Mouse (Mus musculus) ES-E14 (cell line): ENCODE measurements around the gene Srr. TPM values are rescaled to one million over a fixed set of nuclear protein-coding genes. Genes with fewer than 3 reads are reported as not detected.

ENCODE experiments used
- DNase-seq: peaks from one replicate; pipeline ENCODE4 v3.0.0-alpha.2; 2013; ENCODE audit warnings: low read depth, low spot score
- H3K27ac ChIP-seq: 2 replicates; pipeline ENCODE4 v1.5.1; 2012; ENCODE audit warnings: low read depth, mild to moderate bottlenecking, low read length, moderate library complexity, mixed read lengths; ENCODE audit not compliant: poor library complexity, insufficient read depth, severe bottlenecking
- H3K36me3 ChIP-seq: 2 replicates; pipeline ENCODE4 v1.6.1; 2012; ENCODE audit warnings: mild to moderate bottlenecking, low read length, moderate library complexity, mixed read lengths; ENCODE audit not compliant: control insufficient read depth, poor library complexity, insufficient read depth, severe bottlenecking
- H3K4me1 ChIP-seq, 2 experiments: fragments of 150-350 bp in 1 of 2; sonication (generic) in 1 of 2; 2 replicates each; pipeline ENCODE4 v1.6.1; 2012; ENCODE audit warnings: low read length in 2 of 2, mild to moderate bottlenecking in 1 of 2, mixed read lengths in 1 of 2; ENCODE audit not compliant: control insufficient read depth in 2 of 2, insufficient read depth in 2 of 2, poor library complexity in 1 of 2
- H3K4me3 ChIP-seq, 2 experiments: fragments of 150-350 bp in 1 of 2; sonication (generic) in 1 of 2; 2 replicates each; pipeline ENCODE4 v1.5.1; 2012; ENCODE audit warnings: low read length in 2 of 2, low read depth in 1 of 2, mild to moderate bottlenecking in 1 of 2, mixed read lengths in 1 of 2; ENCODE audit not compliant: insufficient read depth in 1 of 2, poor library complexity in 1 of 2, severe bottlenecking in 1 of 2
- H3K9ac ChIP-seq: 2 replicates; pipeline ENCODE4 v1.6.1; 2012; ENCODE audit warnings: low read depth, mild to moderate bottlenecking, low read length, mixed read lengths; ENCODE audit not compliant: poor library complexity, insufficient read depth, severe bottlenecking
- H3K9me3 ChIP-seq: fragments of 150-350 bp; sonication (generic); 2 replicates; pipeline ENCODE4 v1.6.1; 2012; ENCODE audit warnings: low read depth, mild to moderate bottlenecking, low read length; ENCODE audit not compliant: control insufficient read depth, insufficient read depth
- CHD2 ChIP-seq: IDR thresholded peaks from 2 replicates; pipeline ENCODE4 v1.6.1; 2014; ENCODE audit warnings: mild to moderate bottlenecking, low read depth, low read length, inconsistent platforms
- HCFC1 ChIP-seq: IDR thresholded peaks from 2 replicates; pipeline ENCODE4 v1.6.1; 2012; ENCODE audit warnings: low read length, inconsistent platforms, borderline replicate concordance; ENCODE audit not compliant: insufficient read depth
- MAFK ChIP-seq: IDR thresholded peaks from 2 replicates; pipeline ENCODE4 v1.6.1; 2014; ENCODE audit warnings: mild to moderate bottlenecking, low read depth, low read length, inconsistent platforms; ENCODE audit not compliant: insufficient read depth
- ZC3H11A ChIP-seq: IDR thresholded peaks from 2 replicates; pipeline ENCODE4 v1.6.1; 2012; ENCODE audit warnings: low read depth, mild to moderate bottlenecking, inconsistent platforms, low read length, borderline replicate concordance
- ZNF384 ChIP-seq: IDR thresholded peaks from 2 replicates; pipeline ENCODE4 v1.6.1; 2012; ENCODE audit warnings: low read depth, low read length, inconsistent platforms
- in situ Hi-C, 2 experiments: fragments of 600-800 bp; cut with MboI; formaldehyde crosslinking; loops; one replicate each; pipeline ENCODE4 v1.15.1; 2025; ENCODE audit warnings: low sequenced_read_pairs in 2 of 2, inconsistent platforms in 1 of 2; ENCODE audit not compliant: unreplicated experiment in 2 of 2
- total RNA-seq: library from RNA; depleted of rRNA; stranded (reverse); fragments of 300-350 nt; gene quantifications from 2 replicates; pipeline ENCODE4 v1.2.3, GENCODE M21; 2012

Gene Srr
- total RNA-seq, 1 experiment = 3.8 TPM

DNA sequence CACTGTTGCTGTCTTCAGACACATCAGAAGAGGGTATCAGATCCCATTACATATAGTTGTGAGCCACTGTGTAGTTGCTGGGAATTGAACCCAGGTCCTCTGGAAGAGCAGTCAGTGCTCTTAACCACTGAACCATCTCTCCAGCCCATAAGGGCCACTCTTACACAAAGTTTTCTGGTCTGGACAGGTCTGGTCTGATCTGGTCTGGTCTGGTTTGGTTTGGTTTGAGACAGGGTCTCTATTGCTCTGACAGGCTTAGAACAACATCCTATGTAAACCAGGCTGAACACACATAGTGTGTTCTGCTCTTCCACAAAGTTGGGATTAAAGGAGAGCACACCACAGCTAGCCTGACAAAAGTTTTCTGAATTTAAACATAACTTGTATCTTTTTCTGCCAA lies 30.3 kb upstream of the Srr start:
- H3K27ac ChIP-seq = no peak overlapping the region
- H3K9ac ChIP-seq = no peak overlapping the region
- H3K4me3 ChIP-seq = no peak overlapping the region
- in situ Hi-C loops = no loop called here
- no peaks in the 10 kb centered on the region for H3K9me3 ChIP-seq
- TF ChIP-seq CHD2 (no peak), ZNF384 (no peak), ZC3H11A (no peak), HCFC1 (no peak), MAFK (no peak)
- DNase-seq = peak; percentile 25
- peaks cover 0 to 4% of the 10 kb centered on the region in 2 experiments; a peak in 1 of 4 replicates for H3K4me1 ChIP-seq
- H3K36me3 ChIP-seq = no peaks in the 10 kb centered on the region

DNA sequence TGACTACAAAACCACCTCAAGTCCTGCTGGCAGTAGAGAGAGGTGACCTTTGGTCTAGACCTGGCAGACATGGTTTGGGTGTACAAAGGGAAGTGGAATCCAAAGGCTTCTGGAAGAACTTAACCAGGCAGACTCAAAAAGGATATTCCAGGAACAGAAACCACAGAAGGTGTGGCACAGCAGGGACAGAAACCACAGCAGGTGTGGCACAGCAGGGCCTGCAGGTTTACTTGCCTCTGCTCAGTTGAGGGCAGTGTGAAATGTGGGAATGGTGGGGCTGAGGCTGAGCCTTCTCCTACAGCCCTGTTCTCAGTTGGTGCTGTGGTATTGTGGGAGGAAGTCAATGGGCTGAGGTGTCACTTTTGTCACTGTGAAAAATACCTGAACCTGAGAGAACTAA lies 29.2 kb upstream of the Srr start:
- no peak for DNase-seq
- Histone ChIP-seq H3K27ac (no peak overlapping the region), H3K4me3 (no peak overlapping the region), H3K4me1 (peaks cover 0 to 4% of the 10 kb centered on the region in 2 experiments; a peak in 1 of 4 replicates), H3K36me3 (no peaks in the 10 kb centered on the region), H3K9ac (no peak overlapping the region), H3K9me3 (no peaks in the 10 kb centered on the region)
- no peak for TF ChIP-seq ZC3H11A
- no peak for TF ChIP-seq CHD2
- no peak for TF ChIP-seq MAFK
- no peak for TF ChIP-seq HCFC1
- no peak for TF ChIP-seq ZNF384
- in situ Hi-C loops = no loop called here

DNA sequence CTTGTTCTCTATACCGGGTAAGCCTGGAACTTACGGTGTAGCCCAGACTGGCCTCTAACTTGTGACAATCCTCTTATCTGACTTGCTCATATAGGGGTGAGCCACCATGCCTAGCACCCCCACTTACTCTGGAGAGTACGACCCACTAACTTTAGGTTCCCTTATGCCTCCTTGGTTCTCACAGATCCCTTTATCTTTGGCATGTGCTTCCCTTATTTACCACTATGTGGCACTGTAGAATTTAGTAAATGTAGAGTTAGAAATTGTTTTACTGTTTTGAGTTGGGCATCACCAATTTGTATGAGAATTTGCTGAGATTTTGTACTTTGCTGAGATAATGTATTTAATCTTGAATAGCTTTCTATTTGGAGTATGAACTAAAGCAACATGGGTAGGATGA lies 20.6 kb upstream of the Srr start:
- no peaks in the 10 kb centered on the region for H3K4me1 ChIP-seq
- H3K4me3 ChIP-seq = no peak overlapping the region
- no peaks in the 10 kb centered on the region for H3K9me3 ChIP-seq
- no peak for TF ChIP-seq ZC3H11A
- TF ChIP-seq ZNF384 = no peak
- TF ChIP-seq HCFC1 = no peak
- no peak for TF ChIP-seq MAFK
- TF ChIP-seq CHD2 = no peak
- no peak overlapping the region for H3K27ac ChIP-seq
- H3K9ac ChIP-seq = no peak overlapping the region
- no peak for DNase-seq
- peaks cover 6% of the 10 kb centered on the region; the same call in 1 of the 2 replicates for H3K36me3 ChIP-seq
- in situ Hi-C loops = no loop called here

DNA sequence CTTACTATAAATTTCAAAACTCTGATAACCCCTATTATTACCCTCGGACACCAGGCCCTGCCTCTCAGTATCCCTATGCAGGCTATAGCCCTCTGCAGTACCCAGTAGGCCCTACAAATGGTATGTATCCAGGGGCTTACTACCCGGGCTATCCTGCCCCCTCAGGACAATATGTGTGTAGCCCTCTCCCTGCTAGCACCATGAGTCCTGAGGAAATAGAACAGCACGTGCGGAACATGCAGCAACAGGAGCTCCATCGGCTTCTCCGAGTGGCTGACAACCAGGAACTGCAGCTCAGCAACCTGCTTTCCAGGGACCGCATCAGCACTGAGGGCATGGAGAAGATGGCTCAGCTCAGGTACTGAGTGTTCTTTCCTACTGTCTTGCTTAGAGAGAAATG lies 4.6 kb upstream of the Srr start:
- H3K36me3 ChIP-seq = peaks cover 4% of the 10 kb centered on the region
- H3K4me1 ChIP-seq = peaks cover 2 to 5% of the 10 kb centered on the region in 2 experiments; a peak in 3 of 4 replicates
- in situ Hi-C loops = no loop called here
- H3K27ac ChIP-seq = no peak overlapping the region
- TF ChIP-seq ZNF384 (no peak), CHD2 (no peak), ZC3H11A (no peak), MAFK (no peak), HCFC1 (no peak)
- H3K9me3 ChIP-seq = no peaks in the 10 kb centered on the region
- H3K9ac ChIP-seq = no peak overlapping the region
- no peak for DNase-seq
- H3K4me3 ChIP-seq = no peak overlapping the region

DNA sequence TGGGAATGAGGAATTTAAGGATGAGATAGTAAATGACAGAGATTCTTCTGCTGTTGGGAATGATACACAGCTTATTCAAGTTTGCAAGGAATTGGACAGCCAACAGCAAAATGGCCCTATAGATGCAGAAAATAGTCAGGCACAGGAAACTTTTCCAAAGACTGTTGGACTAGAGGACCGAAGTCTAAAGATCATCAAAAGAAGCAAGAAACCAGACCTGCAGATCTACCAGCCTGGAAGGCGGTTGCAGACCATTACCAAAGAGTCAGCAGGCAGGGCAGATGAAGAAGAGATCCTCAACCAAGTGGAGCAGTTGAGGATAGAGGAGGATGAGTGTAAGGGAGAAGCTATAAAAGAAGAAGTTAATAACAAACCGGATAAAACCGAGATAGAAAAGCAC lies 3.4 kb upstream of the Srr start:
- peaks cover 1% of the 10 kb centered on the region for H3K36me3 ChIP-seq
- in situ Hi-C loops = no loop called here

More for the DNA sequence above, 3.4 kb upstream of the Srr start:
- no peak for TF ChIP-seq ZNF384
- TF ChIP-seq HCFC1 = no peak
- no peak for TF ChIP-seq CHD2
- no peak for TF ChIP-seq MAFK
- TF ChIP-seq ZC3H11A = no peak
- Histone ChIP-seq H3K4me1 (peaks cover 2 to 5% of the 10 kb centered on the region in 2 experiments; a peak in 3 of 4 replicates), H3K9ac (no peak overlapping the region), H3K27ac (no peak overlapping the region), H3K4me3 (no peak overlapping the region), H3K9me3 (no peaks in the 10 kb centered on the region)
- no peak for DNase-seq
